Mouse (Mus musculus) bone marrow macrophage, adult 2 months (primary cell): ENCODE measurements at regions not wholly inside any gene's neighbourhood (a gene's known extent, or its start where the extent isn't known, plus 50 kb on each side); places are given as distances from the start of the nearest gene placed in this dataset.

Experiments used
- H3K27ac ChIP-seq: 2 replicates; pipeline ENCODE4 v1.5.1; 2012; ENCODE audit warnings: low read depth, low read length; ENCODE audit not compliant: insufficient read depth
- H3K4me1 ChIP-seq: 2 replicates; pipeline ENCODE4 v1.6.1; 2012; ENCODE audit warnings: low read length; ENCODE audit not compliant: control insufficient read depth, insufficient read depth
- H3K4me3 ChIP-seq: 2 replicates; pipeline ENCODE4 v1.5.1; 2012; ENCODE audit warnings: mild to moderate bottlenecking, low read length, moderate library complexity; ENCODE audit not compliant: insufficient read depth
- CTCF ChIP-seq: IDR thresholded peaks from 2 replicates; pipeline ENCODE4 v1.5.1; 2012; ENCODE audit warnings: low read depth, mild to moderate bottlenecking, low read length, moderate library complexity
- POLR2A ChIP-seq: IDR thresholded peaks from 2 replicates; pipeline ENCODE4 v1.6.1; 2012; ENCODE audit warnings: mild to moderate bottlenecking, low read depth, low read length, borderline replicate concordance

- no peak overlapping the region for H3K27ac ChIP-seq
- TF ChIP-seq CTCF (no peak), POLR2A (no peak)
- no peak overlapping the region for H3K4me3 ChIP-seq
- H3K4me1 ChIP-seq, result no peaks in the 10 kb centered on the region
Observed at GRCm38 (mm10) chr11:18750911-18751841, 267.6 kb downstream of the Meis1 start.

- TF ChIP-seq POLR2A (no peak), CTCF (no peak)
- Histone ChIP-seq H3K4me3 (no peak overlapping the region), H3K4me1 (no peaks in the 10 kb centered on the region), H3K27ac (no peak overlapping the region)
Observed at GRCm38 (mm10) chr11:18750080-18750375, 268.8 kb downstream of the Meis1 start.

- TF ChIP-seq POLR2A, result no peak
- no peak overlapping the region for H3K4me3 ChIP-seq
- no peaks in the 10 kb centered on the region for H3K4me1 ChIP-seq
- H3K27ac ChIP-seq, result no peak overlapping the region
Observed at GRCm38 (mm10) chr11:18749265-18750079, 269.3 kb downstream of the Meis1 start.

- H3K27ac ChIP-seq, result no peak overlapping the region
- no peak overlapping the region for H3K4me3 ChIP-seq
- TF ChIP-seq CTCF (no peak), POLR2A (no peak)
- no peaks in the 10 kb centered on the region for H3K4me1 ChIP-seq
Observed at GRCm38 (mm10) chr11:18747871-18748461, 270.8 kb downstream of the Meis1 start.

GRCm38 (mm10) chr11:18747361-18747760 is 271.4 kb downstream of the Meis1 start:
- Histone ChIP-seq H3K27ac (no peak overlapping the region), H3K4me3 (no peak overlapping the region), H3K4me1 (no peaks in the 10 kb centered on the region)
- TF ChIP-seq CTCF, result no peak
- TF ChIP-seq POLR2A, result no peak

- Histone ChIP-seq H3K4me1 (no peaks in the 10 kb centered on the region), H3K4me3 (no peak overlapping the region), H3K27ac (no peak overlapping the region)
- no peak for TF ChIP-seq POLR2A
- no peak for TF ChIP-seq CTCF
Observed at GRCm38 (mm10) chr11:18746486-18746885, 272.3 kb downstream of the Meis1 start.

GRCm38 (mm10) chr11:18745840-18746239 is 272.9 kb downstream of the Meis1 start:
- no peak overlapping the region for H3K4me3 ChIP-seq
- no peaks in the 10 kb centered on the region for H3K4me1 ChIP-seq
- TF ChIP-seq POLR2A (no peak), CTCF (no peak)

GRCm38 (mm10) chr11:18734904-18735664 is 283.7 kb downstream of the Meis1 start:
- no peak overlapping the region for H3K27ac ChIP-seq
- TF ChIP-seq POLR2A (no peak), CTCF (no peak)
- no peaks in the 10 kb centered on the region for H3K4me1 ChIP-seq
- no peak overlapping the region for H3K4me3 ChIP-seq

More at GRCm38 (mm10) chr11:18745840-18746239, 272.9 kb downstream of the Meis1 start:
- H3K27ac ChIP-seq, result no peak overlapping the region

- Histone ChIP-seq H3K27ac (no peak overlapping the region), H3K4me1 (no peaks in the 10 kb centered on the region), H3K4me3 (no peak overlapping the region)
- TF ChIP-seq CTCF (no peak), POLR2A (no peak)
Observed at GRCm38 (mm10) chr11:18734075-18734474, 284.7 kb downstream of the Meis1 start.
